Mouse (Mus musculus) testis, adult 2 months (tissue): ENCODE measurements around the gene Relb. TPM values are rescaled to one million over a fixed set of nuclear protein-coding genes. Genes with fewer than 3 reads are reported as not detected.
A peak's percentile ranks its signal among the peaks of the same experiment; 100 is the strongest.

Experiments
- H3K27ac ChIP-seq: fragments of 200-500 bp; 2 replicates; pipeline ENCODE4 v1.5.1; 2012; ENCODE audit warnings: low read depth, low read length; ENCODE audit not compliant: control insufficient read depth, insufficient read depth
- H3K27me3 ChIP-seq: fragments of 200-500 bp; 2 replicates; pipeline ENCODE4 v1.6.1; 2012; ENCODE audit warnings: mild to moderate bottlenecking, low read length, moderate library complexity; ENCODE audit not compliant: control insufficient read depth, insufficient read depth
- H3K36me3 ChIP-seq: fragments of 200-500 bp; 2 replicates; pipeline ENCODE4 v1.6.1; 2012; ENCODE audit warnings: mild to moderate bottlenecking, low read length; ENCODE audit not compliant: control insufficient read depth, insufficient read depth
- H3K4me1 ChIP-seq: fragments of 200-500 bp; 2 replicates; pipeline ENCODE4 v1.6.1; 2012; ENCODE audit warnings: low read length; ENCODE audit not compliant: control insufficient read depth, insufficient read depth
- H3K4me3 ChIP-seq: fragments of 200-500 bp; 2 replicates; pipeline ENCODE4 v1.5.1; 2012; ENCODE audit warnings: low read depth, mild to moderate bottlenecking, low read length, moderate library complexity, mixed read lengths; ENCODE audit not compliant: control insufficient read depth
- CTCF ChIP-seq: fragments of 200-500 bp; IDR thresholded peaks from 2 replicates; pipeline ENCODE4 v1.5.1; 2012; ENCODE audit warnings: low read depth, mild to moderate bottlenecking, inconsistent platforms, low read length, moderate library complexity; ENCODE audit not compliant: control insufficient read depth, insufficient read depth, insufficient replicate concordance
- POLR2A ChIP-seq: fragments of 200-500 bp; IDR thresholded peaks from 2 replicates; pipeline ENCODE4 v1.6.1; 2012; ENCODE audit warnings: low read depth, mild to moderate bottlenecking, inconsistent platforms, low read length, moderate library complexity; ENCODE audit not compliant: control insufficient read depth
- polyA plus RNA-seq: library from polyadenylated mRNA; depleted of rRNA; stranded (reverse); fragments of >200 nt; gene quantifications from 2 replicates; pipeline ENCODE4 v1.2.3, GENCODE M21; 2012

Relb gene
- polyA plus RNA-seq, 1 experiment: 4.1 TPM

GRCm38 (mm10) chr7:19668947-19669721, 39.9 kb upstream of the Relb start:
- TF ChIP-seq POLR2A: no peak
- TF ChIP-seq CTCF: peak; percentile 77; the same call in 1 of the 2 replicates
- no peaks in the 10 kb centered on the region for H3K27me3 ChIP-seq
- H3K36me3 ChIP-seq: no peaks in the 10 kb centered on the region
- H3K4me3 ChIP-seq: no peak overlapping the region
- no peak overlapping the region for H3K27ac ChIP-seq
- peaks cover 7% of the 10 kb centered on the region for H3K4me1 ChIP-seq

GRCm38 (mm10) chr7:19667434-19667833, 38.2 kb upstream of the Relb start:
- no peak for TF ChIP-seq CTCF
- TF ChIP-seq POLR2A: no peak
- Histone ChIP-seq H3K4me3 (no peak overlapping the region), H3K36me3 (no peaks in the 10 kb centered on the region), H3K4me1 (peaks cover 12% of the 10 kb centered on the region), H3K27ac (no peak overlapping the region), H3K27me3 (no peaks in the 10 kb centered on the region)

- Histone ChIP-seq H3K4me3 (no peak overlapping the region), H3K27ac (no peak overlapping the region), H3K4me1 (peaks cover 12% of the 10 kb centered on the region), H3K36me3 (no peaks in the 10 kb centered on the region), H3K27me3 (no peaks in the 10 kb centered on the region)
- TF ChIP-seq POLR2A: no peak
- TF ChIP-seq CTCF: no peak
Observed at GRCm38 (mm10) chr7:19666750-19667149, 37.5 kb upstream of the Relb start.

DNA sequence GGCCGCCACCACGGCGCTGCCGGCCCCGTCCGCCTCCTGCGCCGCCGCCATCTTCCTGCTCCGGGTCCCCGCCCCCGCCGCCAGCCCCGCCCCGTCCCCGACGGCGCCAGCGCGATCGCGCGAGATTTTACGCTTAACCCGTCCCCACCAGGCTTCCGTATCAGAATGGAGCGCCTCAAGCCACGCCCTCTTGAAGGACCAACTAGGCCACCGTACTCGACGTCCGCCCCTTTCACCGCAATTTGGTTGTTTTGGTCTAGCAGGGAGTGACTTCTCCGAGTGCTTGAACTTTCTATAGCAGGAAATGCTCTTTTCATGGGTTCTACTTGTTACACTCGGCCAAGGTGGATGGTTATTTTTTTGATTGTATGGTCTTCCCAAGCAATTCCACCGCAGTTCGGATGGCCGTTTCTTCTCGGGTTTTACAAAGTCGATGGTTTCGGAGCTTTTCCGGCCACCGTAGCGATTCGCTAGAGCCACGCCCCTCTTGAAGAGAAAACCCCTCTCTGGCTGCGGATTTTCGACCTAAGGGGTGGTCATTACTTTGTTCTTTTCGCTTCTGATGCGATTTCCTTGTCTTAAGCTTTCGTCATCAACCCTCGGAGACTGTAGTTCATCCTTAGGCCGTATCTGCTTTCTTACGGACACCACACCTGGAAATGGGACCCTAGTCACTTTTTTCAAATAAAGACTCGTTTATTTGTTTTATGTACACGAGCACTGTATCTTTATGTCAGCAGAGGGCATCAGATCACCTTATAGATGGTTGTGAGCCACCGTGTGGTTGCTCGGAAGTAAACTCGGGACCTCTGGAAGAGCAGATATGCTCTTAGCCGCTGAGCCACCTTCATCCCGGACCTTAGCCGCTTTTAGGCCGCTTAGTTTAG, 36.0 kb upstream of the Relb start, which contains the start of gene Clptm1:
Gene Clptm1, minus strand, starts transcription at position 79 of the 887 bp plus-strand sequence.
- Histone ChIP-seq H3K4me3 (peak within 1 kb of the TSS; percentile 92), H3K4me1 (peaks cover 12% of the 10 kb centered on the region), H3K27ac (peak within 1 kb of the TSS; percentile 99), H3K36me3 (no peaks in the 10 kb centered on the region), H3K27me3 (no peaks in the 10 kb centered on the region)
- no peak for TF ChIP-seq CTCF
- peak; percentile 85 for TF ChIP-seq POLR2A

GRCm38 (mm10) chr7:19664455-19664954, 35.3 kb upstream of the Relb start:
- Histone ChIP-seq H3K27ac (peak overlapping the region; percentile 73), H3K27me3 (no peaks in the 10 kb centered on the region), H3K4me1 (peaks cover 12% of the 10 kb centered on the region), H3K36me3 (no peaks in the 10 kb centered on the region), H3K4me3 (peak overlapping the region; percentile 92)
- no peak for TF ChIP-seq POLR2A
- no peak for TF ChIP-seq CTCF

DNA sequence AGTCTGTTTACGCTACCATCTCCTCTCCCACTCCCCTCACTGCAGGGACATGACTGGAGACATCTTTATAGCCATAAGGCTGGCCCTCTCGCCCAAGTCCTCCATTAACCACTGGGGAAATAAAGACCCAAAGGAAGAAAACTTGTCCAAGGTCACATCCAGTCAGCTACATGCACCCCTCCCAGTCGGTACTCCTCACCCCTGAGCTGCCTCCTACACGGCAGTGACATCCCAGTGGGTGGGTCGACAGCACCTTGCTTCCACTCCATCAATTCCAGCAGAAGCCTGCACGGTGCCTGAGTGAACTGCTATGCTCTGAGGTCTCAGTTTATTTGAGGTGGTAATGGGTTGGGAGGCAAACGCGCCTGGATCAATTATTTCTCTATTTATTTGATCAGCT, 34.7 kb upstream of the Relb start:
- TF ChIP-seq CTCF (no peak), POLR2A (no peak)
- Histone ChIP-seq H3K4me1 (peaks cover 9% of the 10 kb centered on the region), H3K36me3 (no peaks in the 10 kb centered on the region), H3K4me3 (peak overlapping the region; percentile 92), H3K27me3 (no peaks in the 10 kb centered on the region), H3K27ac (peak overlapping the region; percentile 73; the same call in 1 of the 2 replicates)

GRCm38 (mm10) chr7:19652614-19653013, 23.4 kb upstream of the Relb start:
- no peak overlapping the region for H3K27ac ChIP-seq
- H3K27me3 ChIP-seq: no peaks in the 10 kb centered on the region
- no peak for TF ChIP-seq POLR2A
- no peak for TF ChIP-seq CTCF
- no peaks in the 10 kb centered on the region; the same call in none of the 2 replicates for H3K36me3 ChIP-seq
- H3K4me3 ChIP-seq: no peak overlapping the region
- no peaks in the 10 kb centered on the region for H3K4me1 ChIP-seq
